Mouse (Mus musculus) kidney, embryonic 14.5 days (tissue): Measurements from ENCODE around the gene Efcab3. TPM values are rescaled to one million over a fixed set of nuclear protein-coding genes. Genes with fewer than 3 reads are reported as not detected.
"Not testable (repeated sequence)": the region's sequence is repeated elsewhere in the genome, so short reads cannot be mapped to it uniquely, and the experiment has no call there.

Source experiments
- ATAC-seq: fragments of 200-750 bp; cut with Nextera tagmentation; 2 replicates; pipeline ENCODE4 v1.8.0; 2017; ENCODE audit warnings: moderate number of reproducible peaks, mild to moderate bottlenecking, moderate TSS enrichment, moderate library complexity; ENCODE audit not compliant: low FRiP score, low TSS enrichment
- H3K27ac ChIP-seq: fragments of 300-500 bp; sonication (generic); 2 replicates; pipeline ENCODE4 v1.5.1; 2014; ENCODE audit warnings: low read depth, mild to moderate bottlenecking, low read length, moderate library complexity, mixed read lengths
- H3K27me3 ChIP-seq: fragments of 300-500 bp; sonication (generic); 2 replicates; pipeline ENCODE4 v1.6.1; 2014; ENCODE audit warnings: mild to moderate bottlenecking, low read length; ENCODE audit not compliant: control insufficient read depth, insufficient read depth
- H3K36me3 ChIP-seq: fragments of 300-500 bp; sonication (generic); 2 replicates; pipeline ENCODE4 v1.6.1; 2014; ENCODE audit warnings: low read length, mixed read lengths; ENCODE audit not compliant: control insufficient read depth, insufficient read depth
- H3K4me1 ChIP-seq: fragments of 300-500 bp; sonication (generic); 2 replicates; pipeline ENCODE4 v1.6.1; 2014; ENCODE audit warnings: low read length, mixed read lengths; ENCODE audit not compliant: control insufficient read depth, insufficient read depth
- H3K4me2 ChIP-seq: fragments of 300-500 bp; sonication (generic); replicated peaks from 2 replicates; pipeline ENCODE4 v1.6.1; 2014; ENCODE audit warnings: low read depth, mild to moderate bottlenecking, low read length
- H3K4me3 ChIP-seq: fragments of 300-500 bp; sonication (generic); 2 replicates; pipeline ENCODE4 v1.5.1; 2014; ENCODE audit warnings: mild to moderate bottlenecking, low read length
- H3K9ac ChIP-seq: fragments of 300-500 bp; sonication (generic); 2 replicates; pipeline ENCODE4 v1.6.1; 2014; ENCODE audit warnings: low read depth, mild to moderate bottlenecking, low read length, moderate library complexity
- H3K9me3 ChIP-seq: fragments of 300-500 bp; sonication (generic); 2 replicates; pipeline ENCODE4 v1.6.1; 2016; ENCODE audit warnings: low read length; ENCODE audit not compliant: control insufficient read depth
- WGBS: fragments of 180-500 bp; shearing (Covaris S2); extraction: QIAGEN DNeasy Blood & Tissue Kit; methylation state at CpG from one replicate; pipeline ENCODE4 v1.1.7; 2014; 5-methylcytosine and 5-hydroxymethylcytosine counted together
- polyA plus RNA-seq: library from polyadenylated mRNA; unstranded; fragments of >200 nt; fragmentation: Nextera tagmentation; extraction: Ambion mirVana; gene quantifications from 2 replicates; pipeline ENCODE4 v1.2.1, GENCODE M21; 2014

Gene Efcab3
- 0.74 and 0.99 TPM in 2 replicates for polyA plus RNA-seq

DNA sequence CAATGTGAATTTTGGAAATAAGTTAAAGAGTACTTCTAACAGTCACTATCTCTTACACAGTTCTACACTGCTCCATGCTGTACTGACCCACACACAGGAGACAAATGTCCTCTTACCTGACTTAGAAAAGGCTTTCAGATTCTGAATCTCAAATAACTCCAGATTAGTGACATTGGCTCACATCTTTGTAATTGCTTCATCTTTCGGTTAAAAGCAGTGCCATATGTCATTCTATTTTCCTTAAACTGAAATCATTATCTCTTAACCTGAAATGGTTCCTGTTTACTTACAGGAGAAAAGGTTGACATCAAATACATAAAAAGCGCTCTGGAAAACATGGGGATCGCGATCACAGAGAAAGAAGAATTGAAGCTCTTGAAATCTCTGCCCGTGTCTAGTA lies at the start of gene Efcab3:
TSS of gene Efcab3 (plus strand) at position 301 of the 400 bp plus-strand sequence.
- Histone ChIP-seq H3K9me3 (no peaks in the 10 kb centered on the region), H3K36me3 (no peaks in the 10 kb centered on the region), H3K4me1 (no peaks in the 10 kb centered on the region), H3K27me3 (no peaks in the 10 kb centered on the region), H3K4me2 (no peak within 1 kb of the TSS), H3K9ac (no peak within 1 kb of the TSS), H3K27ac (no peak within 1 kb of the TSS), H3K4me3 (no peak within 1 kb of the TSS)
- no peak for ATAC-seq
- WGBS, result 84% methylated on average over 5 of the region's 5 CpGs

DNA sequence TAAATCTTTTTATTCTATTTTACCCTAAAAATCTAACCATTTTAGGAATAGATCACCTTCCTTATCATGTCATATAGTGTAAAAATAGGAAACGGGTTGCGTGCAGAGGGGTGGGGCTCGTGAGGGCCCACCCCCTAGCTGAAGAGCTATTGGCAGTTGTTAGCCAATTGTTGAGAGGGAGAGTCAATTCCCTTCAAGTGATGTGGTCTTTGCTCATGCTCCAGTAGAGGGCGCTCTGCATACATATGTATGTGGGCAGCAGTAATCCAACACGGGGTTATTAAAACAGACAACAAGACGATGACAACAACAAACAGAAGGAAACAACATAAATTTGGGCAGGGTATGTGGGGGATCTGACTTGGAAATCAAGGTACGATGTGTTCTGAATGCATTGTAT lies 42.3 kb upstream of the Efcab3 start:
- ATAC-seq, result no peak
- Histone ChIP-seq H3K27me3 (no peaks in the 10 kb centered on the region), H3K9ac (no peak overlapping the region), H3K4me2 (no peak overlapping the region), H3K27ac (no peak overlapping the region), H3K36me3 (no peaks in the 10 kb centered on the region), H3K4me3 (no peak overlapping the region), H3K4me1 (no peaks in the 10 kb centered on the region), H3K9me3 (no peaks in the 10 kb centered on the region)
- 75% methylated on average over 7 of the region's 7 CpGs for WGBS

DNA sequence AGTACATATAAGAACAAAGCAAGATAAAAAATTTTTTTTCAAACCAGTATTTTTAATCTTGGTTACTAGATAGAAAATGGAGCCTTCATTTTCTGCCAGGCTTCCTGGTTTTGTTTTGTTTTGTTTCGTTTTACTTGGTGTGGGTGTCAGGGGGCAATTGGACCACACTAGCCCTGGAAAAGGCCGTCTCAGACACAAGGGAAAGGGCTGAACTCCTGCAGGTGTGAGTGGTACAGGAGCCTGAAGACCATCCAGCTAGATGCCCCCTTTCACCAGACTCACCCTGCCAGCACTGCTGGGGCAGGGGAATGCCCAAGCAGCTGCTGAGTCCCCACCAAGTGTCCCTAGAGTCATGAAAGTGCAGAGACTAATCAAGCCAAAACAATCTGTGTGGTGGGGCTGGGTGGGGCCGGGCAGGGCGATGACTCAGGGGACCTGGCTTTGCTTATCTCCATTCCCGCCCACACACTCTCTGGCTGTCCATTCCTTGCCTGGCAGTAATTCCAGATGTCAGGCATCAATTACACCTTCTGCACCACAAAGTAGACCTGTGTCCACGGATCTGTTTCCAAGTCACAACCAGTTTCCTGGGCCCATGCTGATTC lies 34.5 kb upstream of the Efcab3 start:
- H3K4me1 ChIP-seq, result no peaks in the 10 kb centered on the region
- no peak overlapping the region for H3K27ac ChIP-seq
- no peak for ATAC-seq
- no peak overlapping the region for H3K4me2 ChIP-seq
- H3K9ac ChIP-seq, result no peak overlapping the region
- H3K9me3 ChIP-seq, result no peaks in the 10 kb centered on the region
- no peaks in the 10 kb centered on the region for H3K27me3 ChIP-seq
- H3K4me3 ChIP-seq, result no peak overlapping the region
- WGBS, result 36% methylated on average over 6 of the region's 6 CpGs
- no peaks in the 10 kb centered on the region for H3K36me3 ChIP-seq

DNA sequence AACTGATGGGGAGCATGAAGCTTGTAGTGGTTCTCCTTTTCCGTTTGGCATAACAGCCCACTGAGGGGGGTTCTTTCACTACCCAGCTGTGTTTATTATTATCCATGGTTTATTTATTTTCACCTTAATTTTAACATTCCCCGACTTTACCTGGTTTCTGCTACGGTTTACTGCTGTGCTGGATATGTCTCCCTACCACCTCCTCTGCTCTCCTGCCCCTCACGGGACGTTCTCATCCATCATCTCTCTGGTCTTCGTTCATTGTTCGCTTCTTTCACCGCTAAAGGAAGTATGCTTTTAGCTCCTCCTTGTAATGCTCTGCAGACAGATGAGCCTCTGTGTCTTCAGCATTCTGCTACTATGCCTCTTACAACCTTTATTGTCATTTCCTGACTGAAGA lies 33.9 kb upstream of the Efcab3 start:
- 83% methylated on average over 8 of the region's 8 CpGs for WGBS
- no peaks in the 10 kb centered on the region for H3K4me1 ChIP-seq
- H3K9me3 ChIP-seq, result no peaks in the 10 kb centered on the region
- H3K27me3 ChIP-seq, result no peaks in the 10 kb centered on the region
- no peaks in the 10 kb centered on the region for H3K36me3 ChIP-seq
- H3K4me2 ChIP-seq, result no peak overlapping the region
- no peak for ATAC-seq
- H3K27ac ChIP-seq, result no peak overlapping the region
- H3K9ac ChIP-seq, result no peak overlapping the region
- no peak overlapping the region for H3K4me3 ChIP-seq

DNA sequence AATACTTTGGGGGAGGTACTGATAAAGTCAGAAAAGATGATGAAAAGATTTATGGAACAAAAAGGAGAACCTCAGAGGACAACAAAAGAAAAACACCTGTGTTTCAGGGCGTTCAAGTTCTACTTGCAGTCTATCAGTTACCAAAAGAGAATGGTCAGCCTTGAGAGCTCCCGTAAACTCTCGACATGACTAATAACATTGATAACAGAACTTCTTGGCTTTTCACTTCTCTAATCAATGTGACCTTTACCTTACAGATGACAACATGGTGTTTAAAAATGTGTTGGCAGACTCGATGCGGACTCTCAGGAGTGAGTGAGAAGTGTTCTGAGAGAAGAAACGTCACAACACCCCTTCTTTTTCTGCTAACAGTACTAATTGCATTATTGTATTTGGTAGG lies 33.2 kb upstream of the Efcab3 start:
- ATAC-seq, result no peak
- H3K9me3 ChIP-seq, result no peaks in the 10 kb centered on the region
- no peak overlapping the region for H3K4me2 ChIP-seq
- no peaks in the 10 kb centered on the region for H3K36me3 ChIP-seq
- H3K4me1 ChIP-seq, result no peaks in the 10 kb centered on the region
- H3K27ac ChIP-seq, result no peak overlapping the region
- WGBS, result 84% methylated on average over 6 of the region's 6 CpGs
- no peaks in the 10 kb centered on the region for H3K27me3 ChIP-seq
- H3K9ac ChIP-seq, result no peak overlapping the region
- H3K4me3 ChIP-seq, result no peak overlapping the region

DNA sequence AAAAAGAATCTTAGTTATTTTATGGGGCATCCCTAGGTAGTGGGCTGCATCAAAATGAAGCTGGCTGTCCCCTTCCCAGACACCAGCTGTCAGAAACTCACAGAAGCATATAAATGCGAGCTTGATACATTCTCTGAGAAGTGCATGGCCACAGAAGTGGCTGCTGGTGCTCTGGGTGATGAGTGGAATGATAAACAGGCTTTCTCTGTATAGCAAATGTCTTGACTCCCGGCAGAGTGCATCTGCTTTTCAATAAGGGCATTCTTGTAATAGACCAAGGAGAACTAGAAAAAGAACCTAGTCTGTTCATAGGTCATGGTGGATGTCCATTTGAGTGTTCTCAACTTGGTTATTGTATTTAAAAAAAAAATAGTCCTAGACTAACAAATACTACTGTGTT lies 32.3 kb upstream of the Efcab3 start:
- no peak for ATAC-seq
- no peaks in the 10 kb centered on the region for H3K27me3 ChIP-seq
- WGBS, result 73% methylated on average over 2 of the region's 2 CpGs
- no peak overlapping the region for H3K27ac ChIP-seq
- no peaks in the 10 kb centered on the region for H3K36me3 ChIP-seq
- H3K4me1 ChIP-seq, result no peaks in the 10 kb centered on the region
- H3K4me3 ChIP-seq, result no peak overlapping the region
- H3K9ac ChIP-seq, result no peak overlapping the region
- no peaks in the 10 kb centered on the region for H3K9me3 ChIP-seq
- H3K4me2 ChIP-seq, result no peak overlapping the region

DNA sequence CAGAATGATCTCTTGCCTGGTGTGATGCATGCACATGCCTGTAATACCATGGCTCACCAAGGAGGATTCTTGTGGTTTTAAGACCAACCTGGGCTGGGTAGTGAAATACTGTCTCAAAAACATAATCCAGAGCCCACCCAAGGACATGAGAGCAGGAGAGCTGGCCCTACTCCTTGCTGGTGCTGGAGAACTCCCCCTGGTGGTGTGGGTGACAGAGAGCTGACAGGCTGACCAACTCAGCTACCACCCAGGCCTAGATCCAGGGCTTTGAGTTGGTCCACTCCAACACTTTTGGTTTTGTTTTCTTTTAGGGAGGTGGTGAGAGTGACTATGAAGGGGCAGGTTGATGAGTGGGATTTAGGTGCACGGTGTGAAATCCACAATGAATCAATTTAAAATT lies 28.3 kb upstream of the Efcab3 start:
- Histone ChIP-seq H3K27me3 (no peaks in the 10 kb centered on the region), H3K9ac (no peak overlapping the region), H3K4me2 (no peak overlapping the region), H3K4me1 (no peaks in the 10 kb centered on the region), H3K4me3 (no peak overlapping the region), H3K36me3 (no peaks in the 10 kb centered on the region), H3K9me3 (no peaks in the 10 kb centered on the region), H3K27ac (no peak overlapping the region)
- 100% methylated on average over 1 of the region's 1 CpGs for WGBS
- no peak for ATAC-seq

DNA sequence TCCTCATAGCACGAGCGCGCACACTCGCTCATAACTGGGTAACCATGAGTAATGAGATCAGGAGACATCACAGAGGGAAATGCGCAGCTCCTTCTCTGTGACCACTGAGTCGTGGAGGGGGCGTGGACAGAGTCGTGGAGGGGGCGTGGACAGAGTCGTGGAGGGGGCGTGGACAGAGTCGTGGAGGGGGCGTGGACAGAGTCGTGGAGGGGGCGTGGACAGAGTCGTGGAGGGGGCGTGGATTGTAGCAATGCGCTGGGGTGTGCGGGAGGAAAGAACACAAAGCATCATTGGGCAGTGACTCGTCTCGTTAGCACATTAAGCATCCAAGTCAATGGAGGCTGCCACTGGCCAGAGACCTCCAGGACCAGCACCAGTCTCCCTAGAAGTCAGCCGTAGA lies 49.1 kb downstream of the Efcab3 start:
- H3K9me3 ChIP-seq, H3K27ac ChIP-seq, H3K9ac ChIP-seq, H3K36me3 ChIP-seq, ATAC-seq, H3K4me3 ChIP-seq, H3K4me2 ChIP-seq, H3K27me3 ChIP-seq, H3K4me1 ChIP-seq: not testable (repeated sequence)
- WGBS, result 84% methylated on average over 22 of the region's 22 CpGs

DNA sequence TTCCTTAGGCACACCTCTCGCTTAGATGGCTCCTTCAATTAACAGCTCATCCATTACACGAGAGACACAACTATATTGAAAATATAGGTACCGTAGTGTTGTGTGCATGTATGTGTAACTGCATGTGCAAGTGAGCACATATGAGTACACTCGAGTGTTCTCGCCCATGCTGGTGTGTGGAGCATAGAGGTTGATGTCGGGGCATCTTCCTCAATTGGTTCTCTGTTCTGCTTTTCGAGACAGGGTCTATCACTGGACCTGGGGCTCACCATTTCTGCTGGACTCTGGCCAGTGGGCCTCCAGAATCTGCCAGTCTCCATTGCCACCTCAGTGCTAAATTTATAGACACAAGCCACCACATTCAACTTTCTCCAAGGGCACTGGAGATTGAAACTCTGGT lies 54.4 kb downstream of the Efcab3 start:
- ATAC-seq, result no peak
- Histone ChIP-seq H3K4me2 (no peak overlapping the region), H3K4me1 (no peaks in the 10 kb centered on the region), H3K9me3 (no peaks in the 10 kb centered on the region), H3K27me3 (no peaks in the 10 kb centered on the region), H3K27ac (no peak overlapping the region), H3K4me3 (no peak overlapping the region), H3K36me3 (no peaks in the 10 kb centered on the region), H3K9ac (no peak overlapping the region)
- WGBS, result 86% methylated on average over 7 of the region's 7 CpGs
